Mouse (Mus musculus) hindbrain, embryonic 13.5 days (tissue): ENCODE results near the gene Tmem163. TPM values are rescaled to one million over a fixed set of nuclear protein-coding genes. Genes with fewer than 3 reads are reported as not detected.

ENCODE experiments used
- ATAC-seq: fragments of 200-750 bp; cut with Nextera tagmentation; 2 replicates; pipeline ENCODE4 v1.8.0; 2017; ENCODE audit warnings: moderate TSS enrichment; ENCODE audit not compliant: low FRiP score
- H3K27ac ChIP-seq: fragments of 300-500 bp; sonication (generic); 2 replicates; pipeline ENCODE4 v1.5.1; 2015; ENCODE audit warnings: inconsistent platforms, mild to moderate bottlenecking, moderate library complexity
- H3K27me3 ChIP-seq: fragments of 300-500 bp; sonication (generic); 2 replicates; pipeline ENCODE4 v1.6.1; 2015; ENCODE audit warnings: mild to moderate bottlenecking, inconsistent platforms
- H3K36me3 ChIP-seq: fragments of 300-500 bp; sonication (generic); 2 replicates; pipeline ENCODE4 v1.6.1; 2015; ENCODE audit warnings: mild to moderate bottlenecking, inconsistent platforms
- H3K4me1 ChIP-seq: fragments of 300-500 bp; sonication (generic); replicated peaks from 2 replicates; pipeline ENCODE4 v1.6.1; 2015; ENCODE audit warnings: inconsistent platforms
- H3K4me2 ChIP-seq: fragments of 300-500 bp; sonication (generic); 2 replicates; pipeline ENCODE4 v1.6.1; 2015; ENCODE audit warnings: inconsistent platforms, mild to moderate bottlenecking, moderate library complexity
- H3K4me3 ChIP-seq: fragments of 300-500 bp; sonication (generic); 2 replicates; pipeline ENCODE4 v1.5.1; 2015; ENCODE audit warnings: mild to moderate bottlenecking, inconsistent platforms
- H3K9ac ChIP-seq: fragments of 300-500 bp; sonication (generic); 2 replicates; pipeline ENCODE4 v1.6.1; 2015; ENCODE audit warnings: mild to moderate bottlenecking, inconsistent platforms
- H3K9me3 ChIP-seq: fragments of 300-500 bp; sonication (generic); 2 replicates; pipeline ENCODE4 v1.6.1; 2016; ENCODE audit warnings: inconsistent platforms
- WGBS: fragments of 180-500 bp; shearing (Covaris S2); methylation state at CpG from one replicate; pipeline ENCODE4 v1.1.7; 2015; 5-methylcytosine and 5-hydroxymethylcytosine counted together
- polyA plus RNA-seq: library from polyadenylated mRNA; unstranded; fragments of >200 nt; fragmentation: Nextera tagmentation; extraction: Ambion mirVana; gene quantifications from 2 replicates; pipeline ENCODE4 v1.2.1, GENCODE M21; 2015

The Tmem163 gene
- polyA plus RNA-seq, 1 experiment from 2014 or later = 47.5 TPM

GRCm38 (mm10) chr1:127675253-127675652 is 4.1 kb downstream of the Tmem163 start:
- H3K4me1 ChIP-seq = peaks cover 51% of the 10 kb centered on the region

GRCm38 (mm10) chr1:127673221-127674050 is 5.9 kb downstream of the Tmem163 start:
- Histone ChIP-seq H3K36me3 (peaks cover 5% of the 10 kb centered on the region; the same call in 1 of the 2 replicates), H3K27ac (no peak overlapping the region), H3K4me2 (no peak overlapping the region), H3K4me1 (peaks cover 41% of the 10 kb centered on the region), H3K9me3 (no peaks in the 10 kb centered on the region), H3K4me3 (no peak overlapping the region), H3K27me3 (peaks cover 46% of the 10 kb centered on the region), H3K9ac (no peak overlapping the region)
- WGBS = 74% methylated on average over 10 of the region's 10 CpGs
- no peak for ATAC-seq

More at GRCm38 (mm10) chr1:127675253-127675652, 4.1 kb downstream of the Tmem163 start:
- peak overlapping the region; percentile 84 for H3K27ac ChIP-seq
- H3K9me3 ChIP-seq = no peaks in the 10 kb centered on the region
- no peak for ATAC-seq
- H3K4me2 ChIP-seq = peak overlapping the region; percentile 82
- no peaks in the 10 kb centered on the region for H3K36me3 ChIP-seq
- peaks cover 61% of the 10 kb centered on the region for H3K27me3 ChIP-seq
- 43% methylated on average over 1 of the region's 1 CpGs for WGBS
- peak overlapping the region; percentile 66 for H3K4me3 ChIP-seq
- H3K9ac ChIP-seq = peak overlapping the region; percentile 87; the same call in 1 of the 2 replicates

- Histone ChIP-seq H3K9me3 (no peaks in the 10 kb centered on the region), H3K9ac (no peak overlapping the region), H3K4me1 (peaks cover 16% of the 10 kb centered on the region), H3K4me2 (no peak overlapping the region), H3K4me3 (no peak overlapping the region), H3K27me3 (peaks cover 7% of the 10 kb centered on the region; the same call in 1 of the 2 replicates), H3K36me3 (peaks cover 5% of the 10 kb centered on the region; the same call in 1 of the 2 replicates), H3K27ac (peak overlapping the region; percentile 59; the same call in 1 of the 2 replicates)
- WGBS = 61% methylated on average over 3 of the region's 3 CpGs
- no peak for ATAC-seq
Measured at GRCm38 (mm10) chr1:127668161-127668560, 11.2 kb downstream of the Tmem163 start.

GRCm38 (mm10) chr1:127667110-127667860 is 12.1 kb downstream of the Tmem163 start:
- peaks cover 4% of the 10 kb centered on the region; the same call in 1 of the 2 replicates for H3K27me3 ChIP-seq
- peaks cover 5% of the 10 kb centered on the region; the same call in 1 of the 2 replicates for H3K36me3 ChIP-seq
- H3K4me1 ChIP-seq = peaks cover 19% of the 10 kb centered on the region
- peak overlapping the region; percentile 59; the same call in 1 of the 2 replicates for H3K27ac ChIP-seq
- no peak overlapping the region for H3K4me2 ChIP-seq
- H3K9ac ChIP-seq = no peak overlapping the region
- WGBS = 31% methylated on average over 8 of the region's 8 CpGs
- no peak for ATAC-seq
- H3K9me3 ChIP-seq = no peaks in the 10 kb centered on the region
- no peak overlapping the region for H3K4me3 ChIP-seq

- Histone ChIP-seq H3K27ac (no peak overlapping the region), H3K4me1 (peaks cover 29% of the 10 kb centered on the region), H3K4me2 (no peak overlapping the region), H3K9me3 (no peaks in the 10 kb centered on the region), H3K4me3 (no peak overlapping the region), H3K27me3 (no peaks in the 10 kb centered on the region), H3K36me3 (peaks cover 5% of the 10 kb centered on the region; the same call in 1 of the 2 replicates), H3K9ac (no peak overlapping the region)
- whole genome bisulfite sequencing = 51% methylated on average over 6 of the region's 6 CpGs
- no peak for ATAC-seq
Measured at GRCm38 (mm10) chr1:127666221-127666620, 13.1 kb downstream of the Tmem163 start.

GRCm38 (mm10) chr1:127662385-127663068 is 16.8 kb downstream of the Tmem163 start:
- peaks cover 35% of the 10 kb centered on the region for H3K4me1 ChIP-seq
- H3K9ac ChIP-seq = no peak overlapping the region
- no peak for ATAC-seq
- H3K4me2 ChIP-seq = no peak overlapping the region
- no peaks in the 10 kb centered on the region for H3K36me3 ChIP-seq
- peak overlapping the region; percentile 91; the same call in 1 of the 2 replicates for H3K27ac ChIP-seq
- H3K9me3 ChIP-seq = no peaks in the 10 kb centered on the region
- WGBS = 87% methylated on average over 13 of the region's 13 CpGs
- H3K27me3 ChIP-seq = no peaks in the 10 kb centered on the region
- H3K4me3 ChIP-seq = no peak overlapping the region

- H3K36me3 ChIP-seq = no peaks in the 10 kb centered on the region
- no peak overlapping the region for H3K4me3 ChIP-seq
Measured at GRCm38 (mm10) chr1:127661118-127662012, 18.0 kb downstream of the Tmem163 start.

GRCm38 (mm10) chr1:127651564-127651963 is 27.8 kb downstream of the Tmem163 start:
- no peak for ATAC-seq
- H3K9ac ChIP-seq = no peak overlapping the region
- H3K4me3 ChIP-seq = no peak overlapping the region
- H3K36me3 ChIP-seq = no peaks in the 10 kb centered on the region
- no peaks in the 10 kb centered on the region for H3K9me3 ChIP-seq
- 84% methylated on average over 2 of the region's 2 CpGs for WGBS
- H3K27ac ChIP-seq = no peak overlapping the region
- no peak overlapping the region for H3K4me2 ChIP-seq
- no peaks in the 10 kb centered on the region for H3K4me1 ChIP-seq
- H3K27me3 ChIP-seq = no peaks in the 10 kb centered on the region

More at GRCm38 (mm10) chr1:127661118-127662012, 18.0 kb downstream of the Tmem163 start:
- 23% methylated on average over 13 of the region's 13 CpGs for WGBS
- H3K27me3 ChIP-seq = no peaks in the 10 kb centered on the region
- H3K9ac ChIP-seq = peak overlapping the region; percentile 67
- peak overlapping the region; percentile 91 for H3K27ac ChIP-seq
- peak; percentile 83 for ATAC-seq
- H3K4me1 ChIP-seq = peaks cover 25% of the 10 kb centered on the region
- no peaks in the 10 kb centered on the region for H3K9me3 ChIP-seq
- peak overlapping the region; percentile 37 for H3K4me2 ChIP-seq

- Histone ChIP-seq H3K27me3 (no peaks in the 10 kb centered on the region), H3K4me1 (no peaks in the 10 kb centered on the region), H3K4me2 (no peak overlapping the region), H3K36me3 (no peaks in the 10 kb centered on the region), H3K9ac (no peak overlapping the region), H3K9me3 (no peaks in the 10 kb centered on the region), H3K27ac (no peak overlapping the region), H3K4me3 (no peak overlapping the region)
- 88% methylated on average over 12 of the region's 12 CpGs for WGBS
- no peak for ATAC-seq
Measured at GRCm38 (mm10) chr1:127642976-127643769, 36.2 kb downstream of the Tmem163 start.

GRCm38 (mm10) chr1:127637917-127638316 is 41.4 kb downstream of the Tmem163 start:
- ATAC-seq = no peak
- Histone ChIP-seq H3K4me2 (no peak overlapping the region), H3K9ac (no peak overlapping the region), H3K36me3 (no peaks in the 10 kb centered on the region), H3K27ac (no peak overlapping the region), H3K4me3 (no peak overlapping the region), H3K27me3 (no peaks in the 10 kb centered on the region), H3K4me1 (no peaks in the 10 kb centered on the region), H3K9me3 (no peaks in the 10 kb centered on the region)
- 49% methylated on average over 2 of the region's 2 CpGs for WGBS
